In the genomic region with DNA sequence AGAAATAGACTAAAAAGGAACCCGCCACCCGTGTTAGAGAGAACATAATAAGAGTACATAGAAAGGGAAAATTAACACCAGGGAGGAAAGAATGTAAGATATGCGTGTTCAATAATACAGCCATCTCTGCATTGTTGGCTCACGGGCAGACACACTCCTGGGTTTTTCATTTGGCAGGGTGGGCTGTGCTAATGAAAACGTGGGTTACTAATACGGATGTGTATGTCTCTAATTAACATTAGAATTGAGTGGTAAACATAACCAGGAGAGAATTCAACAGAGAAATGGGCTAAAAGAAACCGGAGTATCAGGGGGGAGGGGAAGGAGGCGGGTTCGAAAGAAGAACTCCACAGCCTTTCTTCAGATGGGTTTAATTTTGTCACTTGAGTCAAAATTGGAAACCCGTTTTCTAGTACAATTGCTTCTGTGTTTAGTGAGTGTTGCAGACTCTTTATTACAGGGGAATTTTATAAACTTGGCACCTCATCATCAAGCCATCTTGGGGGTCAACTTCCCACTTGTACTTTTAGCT, we compare ENCODE assay signal across 18 mouse cellular contexts.
A peak's percentile ranks its signal among the peaks of the same experiment; 100 is the strongest.
DNase-seq lines count a peak whose midpoint lies in the region; ATAC-seq lines count a peak whose summit lies in the region.
"Had no signal": no experiment of that assay in that cellular context is flagged by ENCODE, and none has a peak within 500 bp of the region (broad histone marks: within the 10 kb centered on the region; RNA-seq: fewer than 3 reads in every experiment).

No protein-coding gene starts in this region.

- no peak overlapping the region for H3K9ac ChIP-seq in forebrain, embryonic 11.5 days (ENCODE audit: low read length)
- no peak overlapping the region for H3K9ac ChIP-seq in forebrain, embryonic 15.5 days (replicated peaks)
- H3K9ac ChIP-seq in embryonic facial prominence, embryonic 15.5 days, result no peak overlapping the region
- H3K9ac ChIP-seq in midbrain, embryonic 11.5 days (ENCODE audit: low read length), result no peak overlapping the region
- H3K9ac ChIP-seq: intestine, embryonic 15.5 days; lung, embryonic 14.5 days had no signal

- peak; percentile 16; the same call in 1 of the 2 replicates for ATAC-seq in forebrain, embryonic 11.5 days (replicated peaks; ENCODE audit: low FRiP score)
- ATAC-seq in forebrain, embryonic 15.5 days (replicated peaks), result no peak
- no peak for ATAC-seq in embryonic facial prominence, embryonic 15.5 days (ENCODE audit: insufficient number of reproducible peaks, low FRiP score, low TSS enrichment, low read depth)
- no peak for ATAC-seq in midbrain, embryonic 11.5 days (ENCODE audit: low FRiP score)
- no peak for ATAC-seq in granulocyte monocyte progenitor cell, adult 5-6 weeks (replicated peaks; ENCODE audit: poor library complexity, severe bottlenecking)
- ATAC-seq: intestine, embryonic 15.5 days; Patski had no signal

- peaks cover 11% of the 10 kb centered on the region for H3K4me1 ChIP-seq in forebrain, embryonic 11.5 days (replicated peaks; ENCODE audit: control insufficient read depth, insufficient read depth, low read length)
- H3K4me1 ChIP-seq in forebrain, embryonic 15.5 days, result peaks cover 36% of the 10 kb centered on the region
- H3K4me1 ChIP-seq in embryonic facial prominence, embryonic 15.5 days, result 0 out of 2 replicates have a peak, but pooled peaks cover 3% of the 10 kb centered on the region
- H3K4me1 ChIP-seq in midbrain, embryonic 11.5 days (ENCODE audit: control insufficient read depth, insufficient read depth, low read length), result peaks cover 35% of the 10 kb centered on the region
- H3K4me1 ChIP-seq: intestine, embryonic 15.5 days had no signal

- peak overlapping the region; percentile 5; the same call in 1 of the 2 replicates for H3K4me2 ChIP-seq in forebrain, embryonic 11.5 days (ENCODE audit: low read depth, low read length, severe bottlenecking)
- no peak overlapping the region; the same call in 1 of the 2 replicates for H3K4me2 ChIP-seq in forebrain, embryonic 15.5 days (replicated peaks)
- H3K4me2 ChIP-seq in embryonic facial prominence, embryonic 15.5 days (replicated peaks), result peak overlapping the region; percentile 30
- peak overlapping the region; percentile 10; the same call in 1 of the 2 replicates for H3K4me2 ChIP-seq in midbrain, embryonic 11.5 days
- H3K4me2 ChIP-seq: intestine, embryonic 15.5 days; liver, embryonic 11.5 days; lung, embryonic 14.5 days had no signal

- H3K36me3 ChIP-seq in forebrain, embryonic 11.5 days (ENCODE audit: control insufficient read depth, insufficient read depth, low read length), result no peaks in the 10 kb centered on the region
- no peaks in the 10 kb centered on the region for H3K36me3 ChIP-seq in forebrain, embryonic 15.5 days
- H3K36me3 ChIP-seq in embryonic facial prominence, embryonic 15.5 days, result no peaks in the 10 kb centered on the region
- no peaks in the 10 kb centered on the region for H3K36me3 ChIP-seq in midbrain, embryonic 11.5 days (ENCODE audit: control insufficient read depth, insufficient read depth, low read length)
- H3K36me3 ChIP-seq: intestine, embryonic 15.5 days had no signal

- no peak overlapping the region for H3K27ac ChIP-seq in forebrain, embryonic 11.5 days (ENCODE audit: low read depth, low read length)
- no peak overlapping the region for H3K27ac ChIP-seq in forebrain, embryonic 15.5 days (replicated peaks)
- H3K27ac ChIP-seq in embryonic facial prominence, embryonic 15.5 days (replicated peaks), result no peak overlapping the region
- H3K27ac ChIP-seq in midbrain, embryonic 11.5 days (ENCODE audit: low read depth, low read length), result no peak overlapping the region
- H3K27ac ChIP-seq: gastrocnemius, adult 2 months; intestine, embryonic 15.5 days; layer of hippocampus, adult 2 months had no signal

- H3K4me3 ChIP-seq in forebrain, embryonic 11.5 days (ENCODE audit: low read depth, low read length), result no peak overlapping the region
- H3K4me3 ChIP-seq in forebrain, embryonic 15.5 days, result no peak overlapping the region
- H3K4me3 ChIP-seq in embryonic facial prominence, embryonic 15.5 days (replicated peaks), result no peak overlapping the region
- H3K4me3 ChIP-seq in midbrain, embryonic 11.5 days (ENCODE audit: low read depth, low read length), result no peak overlapping the region
- H3K4me3 ChIP-seq: gastrocnemius, adult 2 months; intestine, embryonic 15.5 days; layer of hippocampus, adult 2 months; myocyte had no signal

- DNase-seq in forebrain, embryonic 11.5 days (ENCODE audit: low spot score), result no peak
- DNase-seq in R1 (ENCODE audit: low read depth, low spot score), result peak; percentile 8
- DNase-seq in midbrain, embryonic 11.5 days (ENCODE audit: low spot score, missing footprints), result peak; percentile 89
- DNase-seq in left cerebral cortex, adult 9 months (ENCODE audit: low spot score in 2 of 2), result no peak
- no peak for DNase-seq in layer of hippocampus, adult 9-11 months
- DNase-seq: cerebellum, adult 11 months; cerebellum, postnatal 36 days; gastrocnemius, adult 2 months; lung, embryonic 14.5 days; right cerebral cortex, postnatal 25 days had no signal

- 6% methylated on average over 10 of the region's 10 CpGs for WGBS in forebrain, embryonic 11.5 days
- WGBS in forebrain, embryonic 15.5 days, result 4% methylated on average over 10 of the region's 10 CpGs
- 16% methylated on average over 10 of the region's 10 CpGs for WGBS in embryonic facial prominence, embryonic 15.5 days
- WGBS in midbrain, embryonic 11.5 days, result 16% methylated on average over 10 of the region's 10 CpGs

- peaks cover 7% of the 10 kb centered on the region; the same call in 1 of the 2 replicates for H3K27me3 ChIP-seq in forebrain, embryonic 11.5 days (ENCODE audit: control insufficient read depth, insufficient read depth, low read length)
- peaks cover 28% of the 10 kb centered on the region for H3K27me3 ChIP-seq in forebrain, embryonic 15.5 days
- H3K27me3 ChIP-seq in embryonic facial prominence, embryonic 15.5 days, result no peaks in the 10 kb centered on the region
- peaks cover 10% of the 10 kb centered on the region for H3K27me3 ChIP-seq in midbrain, embryonic 11.5 days (ENCODE audit: control insufficient read depth, insufficient read depth, low read length)
- H3K27me3 ChIP-seq: intestine, embryonic 15.5 days had no signal

- H3K9me3 ChIP-seq in forebrain, embryonic 11.5 days (ENCODE audit: control insufficient read depth, low read length), result no peaks in the 10 kb centered on the region
- H3K9me3 ChIP-seq in forebrain, embryonic 15.5 days, result no peaks in the 10 kb centered on the region
- no peaks in the 10 kb centered on the region for H3K9me3 ChIP-seq in embryonic facial prominence, embryonic 15.5 days (replicated peaks)
- H3K9me3 ChIP-seq in midbrain, embryonic 11.5 days (ENCODE audit: control insufficient read depth, low read length), result no peaks in the 10 kb centered on the region
- H3K9me3 ChIP-seq: intestine, embryonic 15.5 days had no signal

Comparison
In these comparisons a context has a peak if more than half of its experiments do, and no peak if none do; other contexts are left out.
1. DNase-seq: peak in R1 (single experiment) and midbrain, embryonic 11.5 days (single experiment); none in forebrain, embryonic 11.5 days (single experiment), left cerebral cortex, adult 9 months (0 of 2) and layer of hippocampus, adult 9-11 months (single experiment).